Mouse (Mus musculus): ENCODE measurements around the gene Sod1. TPM values are rescaled to one million over a fixed set of nuclear protein-coding genes. Genes with fewer than 3 reads are reported as not detected.

Gene Sod1
- polyA plus RNA-seq (2015; fragmentation: Nextera tagmentation; extraction: Ambion mirVana), result 957 and 969 TPM in 2 replicates

DNA sequence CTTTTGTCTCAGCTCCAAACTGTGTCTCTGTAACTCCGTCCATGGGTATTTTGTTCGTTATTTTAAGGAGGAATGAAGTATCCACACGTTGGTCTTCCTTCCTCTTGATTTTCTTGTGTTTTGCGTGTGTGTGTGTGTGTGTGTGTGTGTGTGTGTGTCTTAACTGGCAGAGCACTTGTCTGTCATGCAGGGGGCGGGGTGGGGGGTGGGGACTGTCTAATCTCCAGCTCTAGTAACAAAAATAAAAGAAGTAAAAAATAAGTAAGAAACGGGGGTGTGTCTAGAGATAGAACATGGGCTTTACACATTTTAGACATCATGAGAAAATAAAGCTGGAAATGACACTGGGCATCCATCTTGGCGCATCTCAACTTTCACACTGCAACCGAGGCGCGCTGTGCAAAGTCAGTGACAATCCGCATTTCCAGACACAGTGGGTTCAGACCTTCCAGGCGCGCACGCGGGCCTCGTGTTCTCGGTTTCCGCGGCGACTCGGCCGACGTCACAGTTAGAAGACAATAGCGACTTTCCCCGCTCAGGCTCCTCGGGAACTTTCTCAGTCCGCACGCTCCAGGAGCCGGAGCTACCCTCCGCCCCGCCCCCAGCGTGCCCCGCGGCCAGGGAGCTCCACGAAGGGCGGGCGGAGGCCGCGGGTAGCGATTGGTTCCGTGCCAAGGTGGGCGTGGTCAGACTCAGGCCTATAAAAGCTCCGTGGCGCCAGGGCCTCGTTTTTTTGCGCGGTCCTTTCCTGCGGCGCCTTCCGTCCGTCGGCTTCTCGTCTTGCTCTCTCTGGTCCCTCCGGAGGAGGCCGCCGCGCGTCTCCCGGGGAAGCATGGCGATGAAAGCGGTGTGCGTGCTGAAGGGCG lies at the start of gene Sod1:
Gene Sod1, plus strand, starts transcription at position 729 of the 866 bp plus-strand sequence.
- H3K36me3 ChIP-seq, result peaks cover 14% of the 10 kb centered on the region
- WGBS, result under 1% methylated on average over 63 of the region's 63 CpGs

DNA sequence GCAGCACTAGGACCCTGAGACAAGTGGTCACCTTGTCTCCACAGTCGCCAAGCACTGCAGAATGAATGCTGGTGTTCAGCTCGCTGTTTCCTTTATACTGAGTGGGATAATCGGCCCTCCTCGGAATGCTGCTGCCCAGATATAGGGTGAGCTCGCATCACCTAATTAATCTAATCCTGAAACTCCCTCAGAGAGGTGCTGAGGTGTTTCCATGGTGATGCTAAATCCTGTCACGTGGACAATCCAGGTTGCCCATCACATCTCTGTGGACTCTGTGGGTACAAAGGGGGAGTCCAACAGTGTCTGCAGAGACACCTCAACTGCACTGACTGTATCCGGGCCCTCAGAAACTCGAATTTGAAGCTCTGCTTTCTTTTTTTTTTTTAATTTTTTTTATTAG lies 49.1 kb upstream of the Sod1 start:
- H3K27me3 ChIP-seq, result no peaks in the 10 kb centered on the region
- no peak overlapping the region for H3K4me2 ChIP-seq
- H3K9ac ChIP-seq, result no peak overlapping the region
- H3K4me1 ChIP-seq (replicated peaks), result peaks cover 9% of the 10 kb centered on the region
- H3K4me3 ChIP-seq, result no peak overlapping the region
- WGBS, result 39% methylated on average over 8 of the region's 8 CpGs
- H3K36me3 ChIP-seq, result no peaks in the 10 kb centered on the region
- no peak overlapping the region for H3K27ac ChIP-seq (replicated peaks)
- no peak for ATAC-seq (ENCODE audit: low FRiP score, low read depth)
- no peaks in the 10 kb centered on the region for H3K9me3 ChIP-seq

More for the DNA sequence above, at the start of gene Sod1:
- Histone ChIP-seq H3K4me3 (peak within 1 kb of the TSS; percentile 92), H3K4me2 (peak within 1 kb of the TSS; percentile 88), H3K9ac (peak within 1 kb of the TSS; percentile 90), H3K27me3 (no peaks in the 10 kb centered on the region), H3K4me1 (replicated peaks) (peaks cover 31% of the 10 kb centered on the region), H3K27ac (replicated peaks) (peak within 1 kb of the TSS; percentile 95), H3K9me3 (no peaks in the 10 kb centered on the region)
- ATAC-seq (ENCODE audit: low FRiP score, low read depth), result peak; percentile 95

DNA sequence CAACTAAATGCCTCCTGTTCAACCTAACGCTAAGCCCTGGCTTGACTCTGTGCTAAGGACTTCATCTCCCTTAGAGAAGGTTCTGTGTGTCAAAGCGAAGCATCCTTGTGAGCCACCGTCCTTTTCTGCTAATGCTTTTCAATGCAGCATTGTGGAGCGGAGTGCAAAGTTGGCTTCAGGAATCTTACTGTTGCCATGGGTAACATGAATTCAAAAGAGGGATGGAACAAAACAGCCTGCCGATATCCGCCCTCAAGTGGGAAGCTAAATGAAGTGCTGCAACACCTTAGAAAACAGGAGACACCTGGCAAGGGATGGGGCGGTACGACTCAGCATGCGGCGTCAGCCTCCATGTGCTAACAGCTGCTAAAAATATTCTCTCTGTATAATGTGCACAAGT lies 44.1 kb upstream of the Sod1 start:
- Histone ChIP-seq H3K4me2 (peak overlapping the region; percentile 31), H3K9ac (no peak overlapping the region), H3K27ac (replicated peaks) (no peak overlapping the region), H3K9me3 (no peaks in the 10 kb centered on the region), H3K4me3 (no peak overlapping the region), H3K4me1 (replicated peaks) (peaks cover 10% of the 10 kb centered on the region), H3K27me3 (no peaks in the 10 kb centered on the region), H3K36me3 (no peaks in the 10 kb centered on the region)
- WGBS, result 22% methylated on average over 10 of the region's 10 CpGs
- ATAC-seq (ENCODE audit: low FRiP score, low read depth), result peak; percentile 79

DNA sequence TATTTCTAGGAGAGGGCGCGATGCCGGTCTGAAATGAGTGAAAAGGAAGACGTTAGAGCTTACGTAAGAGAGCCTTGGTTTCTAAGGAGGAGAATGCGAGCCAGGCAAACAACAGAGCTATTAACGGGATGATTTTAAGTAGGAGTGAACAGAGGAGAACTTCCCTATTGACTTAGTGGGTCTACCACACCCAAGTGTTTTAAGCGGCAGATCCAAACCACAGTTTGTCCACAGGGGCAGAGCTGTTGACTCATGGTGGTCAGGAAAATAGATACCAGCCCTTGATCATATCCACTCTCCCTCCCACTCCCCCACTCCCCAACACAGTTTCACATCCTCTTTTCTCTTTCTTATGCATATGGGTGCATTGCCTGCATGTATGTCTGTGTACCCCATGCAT lies 43.1 kb upstream of the Sod1 start:
- Histone ChIP-seq H3K9me3 (no peaks in the 10 kb centered on the region), H3K4me2 (no peak overlapping the region), H3K9ac (no peak overlapping the region), H3K27me3 (no peaks in the 10 kb centered on the region), H3K4me3 (no peak overlapping the region), H3K36me3 (no peaks in the 10 kb centered on the region), H3K27ac (replicated peaks) (no peak overlapping the region), H3K4me1 (replicated peaks) (peaks cover 10% of the 10 kb centered on the region)
- no peak for ATAC-seq (ENCODE audit: low FRiP score, low read depth)
- 89% methylated on average over 8 of the region's 8 CpGs for WGBS

DNA sequence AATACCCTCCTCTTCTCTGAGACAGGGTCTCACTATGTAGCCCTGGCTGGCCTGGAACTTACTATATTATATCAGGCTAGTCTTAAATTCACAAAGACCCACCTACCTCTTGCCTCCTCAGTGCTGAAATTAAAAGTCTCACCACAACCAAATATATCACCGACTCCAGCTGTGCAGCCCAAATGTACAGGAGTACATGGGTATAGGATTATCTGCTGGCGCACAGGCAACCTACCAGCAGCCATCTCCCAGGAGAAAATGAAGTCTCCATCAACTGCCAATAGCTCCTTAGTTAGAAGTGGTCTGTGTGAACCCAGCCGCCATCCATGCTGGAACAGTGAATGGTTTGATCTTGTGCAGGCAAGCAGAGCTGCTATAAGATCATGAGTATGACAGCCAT lies 42.1 kb upstream of the Sod1 start:
- Histone ChIP-seq H3K27ac (replicated peaks) (no peak overlapping the region), H3K4me1 (replicated peaks) (peaks cover 10% of the 10 kb centered on the region), H3K4me3 (no peak overlapping the region), H3K4me2 (no peak overlapping the region), H3K27me3 (no peaks in the 10 kb centered on the region), H3K9me3 (no peaks in the 10 kb centered on the region), H3K9ac (no peak overlapping the region), H3K36me3 (no peaks in the 10 kb centered on the region)
- ATAC-seq (ENCODE audit: low FRiP score, low read depth), result no peak
- 96% methylated on average over 3 of the region's 3 CpGs for WGBS

DNA sequence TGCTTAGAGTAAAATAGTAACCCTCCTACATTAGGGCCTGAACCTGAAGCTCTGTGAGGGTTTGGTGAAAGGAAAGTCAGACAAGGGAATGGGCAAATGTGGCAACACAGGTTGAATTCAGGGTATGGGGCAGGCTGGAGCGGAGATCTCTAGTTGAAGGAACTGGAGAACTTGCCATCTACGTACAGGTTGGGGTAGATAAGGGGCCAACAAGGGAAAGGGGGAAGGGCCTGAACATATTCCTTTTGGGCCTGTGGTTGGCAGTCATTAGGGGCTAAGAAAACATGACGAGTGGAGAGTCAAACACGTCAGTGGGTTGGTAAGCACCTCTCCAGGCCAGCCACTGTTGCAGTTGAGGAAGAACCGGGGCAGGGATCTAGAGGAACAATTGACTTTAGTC lies 40.7 kb upstream of the Sod1 start:
- H3K4me1 ChIP-seq (replicated peaks), result peaks cover 10% of the 10 kb centered on the region
- H3K9ac ChIP-seq, result no peak overlapping the region
- H3K9me3 ChIP-seq, result no peaks in the 10 kb centered on the region
- H3K27ac ChIP-seq (replicated peaks), result no peak overlapping the region
- H3K36me3 ChIP-seq, result no peaks in the 10 kb centered on the region
- H3K4me3 ChIP-seq, result no peak overlapping the region
- ATAC-seq (ENCODE audit: low FRiP score, low read depth), result no peak
- no peak overlapping the region for H3K4me2 ChIP-seq
- no peaks in the 10 kb centered on the region for H3K27me3 ChIP-seq
- WGBS, result 90% methylated on average over 5 of the region's 5 CpGs

DNA sequence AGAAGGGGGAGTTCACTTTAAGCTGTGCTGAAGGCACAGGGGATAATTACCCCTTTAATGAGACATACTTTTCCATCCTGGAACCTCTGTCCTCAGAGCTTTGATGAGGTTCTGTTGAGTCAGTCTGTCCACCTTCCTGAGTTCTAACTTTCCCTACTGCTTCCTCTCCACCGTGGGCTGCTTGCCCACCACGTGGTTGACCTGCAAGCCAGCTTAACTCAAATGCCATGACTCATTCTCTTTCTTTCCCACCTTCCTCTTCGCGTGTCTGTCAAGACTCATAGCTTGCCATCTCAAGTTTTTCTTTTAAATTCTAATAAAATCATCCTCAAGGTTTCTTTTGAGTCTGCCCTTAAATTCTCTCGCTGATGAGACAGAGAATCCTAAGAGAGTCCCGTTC lies 39.6 kb upstream of the Sod1 start:
- Histone ChIP-seq H3K4me3 (no peak overlapping the region), H3K9me3 (no peaks in the 10 kb centered on the region), H3K27ac (replicated peaks) (no peak overlapping the region), H3K4me2 (no peak overlapping the region), H3K27me3 (no peaks in the 10 kb centered on the region), H3K9ac (no peak overlapping the region), H3K4me1 (replicated peaks) (peaks cover 9% of the 10 kb centered on the region), H3K36me3 (no peaks in the 10 kb centered on the region)
- no peak for ATAC-seq (ENCODE audit: low FRiP score, low read depth)
- 90% methylated on average over 6 of the region's 6 CpGs for WGBS

DNA sequence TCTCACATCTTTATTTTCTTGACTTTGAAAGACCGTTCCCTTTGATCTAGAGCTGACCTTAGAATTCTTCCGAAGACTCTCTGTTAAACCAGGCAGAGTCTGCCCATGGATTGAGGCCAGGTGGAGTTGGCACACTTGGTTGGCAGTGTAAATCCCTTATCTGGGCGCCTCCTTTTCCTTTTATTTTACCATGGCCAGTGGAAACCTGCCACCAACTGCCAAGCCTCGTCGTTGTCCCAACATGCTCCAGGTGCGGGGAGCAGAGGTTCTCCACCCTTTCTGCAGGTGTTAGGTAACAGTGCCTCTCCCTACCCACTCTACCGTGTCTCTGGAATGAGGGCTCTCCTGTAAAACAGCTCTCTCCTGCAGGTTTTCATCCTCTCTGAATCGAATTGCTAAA lies 38.9 kb upstream of the Sod1 start:
- no peak for ATAC-seq (ENCODE audit: low FRiP score, low read depth)
- H3K9me3 ChIP-seq, result no peaks in the 10 kb centered on the region
- 0 out of 2 replicates have a peak, but pooled peaks cover under 1% of the 10 kb centered on the region for H3K27me3 ChIP-seq
- H3K4me1 ChIP-seq (replicated peaks), result peaks cover 2% of the 10 kb centered on the region
- H3K4me2 ChIP-seq, result no peak overlapping the region
- H3K4me3 ChIP-seq, result no peak overlapping the region
- 89% methylated on average over 8 of the region's 8 CpGs for WGBS
- H3K36me3 ChIP-seq, result no peaks in the 10 kb centered on the region
- H3K9ac ChIP-seq, result no peak overlapping the region
- H3K27ac ChIP-seq (replicated peaks), result no peak overlapping the region

DNA sequence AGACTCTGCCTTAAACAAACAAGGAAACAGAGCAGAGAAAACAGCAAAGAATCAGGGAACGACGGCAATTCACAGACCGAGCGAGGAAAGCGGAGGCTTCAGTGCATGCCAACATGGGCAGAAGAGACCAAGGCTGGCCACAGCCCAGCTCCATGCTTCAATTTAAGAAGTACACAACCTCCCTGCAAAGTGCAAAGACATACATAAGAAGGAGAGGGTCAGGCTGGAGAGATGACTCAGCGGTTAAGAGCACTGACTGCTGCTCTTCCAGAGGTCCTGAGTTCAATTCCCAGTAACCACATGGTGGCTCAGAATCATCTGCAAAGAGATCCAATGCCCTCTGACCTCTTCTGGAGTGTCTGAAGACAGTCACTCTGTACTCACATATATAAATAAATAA lies 36.4 kb upstream of the Sod1 start:
- no peaks in the 10 kb centered on the region for H3K4me1 ChIP-seq (replicated peaks)
- H3K27ac ChIP-seq (replicated peaks), result no peak overlapping the region
- no peaks in the 10 kb centered on the region for H3K9me3 ChIP-seq
- 77% methylated on average over 6 of the region's 6 CpGs for WGBS
- no peak overlapping the region for H3K4me2 ChIP-seq
- H3K27me3 ChIP-seq, result 0 out of 2 replicates have a peak, but pooled peaks cover 2% of the 10 kb centered on the region
- H3K4me3 ChIP-seq, result no peak overlapping the region
- ATAC-seq (ENCODE audit: low FRiP score, low read depth), result no peak
- no peaks in the 10 kb centered on the region for H3K36me3 ChIP-seq
- no peak overlapping the region for H3K9ac ChIP-seq

DNA sequence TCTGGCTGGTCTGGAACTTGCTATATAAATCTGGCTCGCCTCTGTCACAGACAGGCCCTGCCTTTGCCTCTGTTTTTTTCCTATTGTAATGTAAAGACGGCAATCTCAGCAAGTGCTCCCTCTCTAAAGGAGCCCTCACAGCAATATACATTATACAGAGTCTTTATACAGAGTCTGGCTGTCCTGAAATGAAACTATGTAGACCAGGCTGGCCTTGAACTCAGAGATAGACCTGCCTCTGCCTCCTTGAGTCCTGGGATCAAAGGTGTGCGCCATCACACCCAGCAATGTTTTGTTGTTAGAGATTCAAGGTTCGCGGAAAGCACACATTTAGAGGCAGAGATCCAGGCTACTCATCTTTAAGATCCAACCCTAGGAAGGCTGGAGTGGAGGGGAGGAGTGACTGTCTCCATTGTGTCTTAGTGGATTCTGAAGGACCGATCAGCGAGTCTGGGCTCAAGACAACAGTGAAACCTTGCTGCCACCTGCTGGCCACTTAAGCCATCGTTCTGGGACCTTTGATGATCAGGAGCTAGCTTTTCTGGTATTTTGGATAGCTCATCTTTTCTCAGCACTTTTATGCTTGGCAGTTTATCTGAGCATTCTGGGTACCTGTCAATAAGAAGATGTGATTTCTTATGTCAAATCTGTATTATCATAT lies 34.5 kb upstream of the Sod1 start:
- 0 out of 2 replicates have a peak, but pooled peaks cover 2% of the 10 kb centered on the region for H3K27me3 ChIP-seq
- peak; percentile 68 for ATAC-seq (ENCODE audit: low FRiP score, low read depth)
- no peak overlapping the region for H3K4me2 ChIP-seq
- WGBS, result 41% methylated on average over 8 of the region's 8 CpGs
- no peak overlapping the region for H3K27ac ChIP-seq (replicated peaks)
- no peaks in the 10 kb centered on the region for H3K9me3 ChIP-seq
- H3K4me3 ChIP-seq, result no peak overlapping the region
- H3K4me1 ChIP-seq (replicated peaks), result no peaks in the 10 kb centered on the region
- H3K36me3 ChIP-seq, result no peaks in the 10 kb centered on the region
- no peak overlapping the region for H3K9ac ChIP-seq

DNA sequence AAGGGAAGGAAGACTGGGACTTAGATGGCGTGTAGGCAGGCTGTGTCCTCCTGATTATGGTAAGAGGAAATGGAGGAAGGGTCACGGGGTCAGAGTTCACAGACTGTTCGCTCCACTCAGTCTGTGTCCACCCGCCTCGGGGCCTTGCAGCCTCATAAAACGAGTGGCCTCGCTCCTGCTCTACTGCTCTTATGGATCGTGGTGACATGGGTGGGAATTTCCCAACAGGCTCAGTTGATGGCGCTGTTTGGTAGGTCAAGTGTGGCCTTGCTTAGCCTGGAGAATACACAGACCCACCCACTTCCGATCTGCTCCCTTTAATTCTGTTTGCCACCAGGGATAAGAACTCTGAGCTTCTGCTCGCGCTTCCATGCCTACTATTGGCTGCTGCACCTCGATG lies 33.1 kb upstream of the Sod1 start:
- no peaks in the 10 kb centered on the region for H3K9me3 ChIP-seq
- no peak overlapping the region for H3K4me3 ChIP-seq
- 0 out of 2 replicates have a peak, but pooled peaks cover 2% of the 10 kb centered on the region for H3K27me3 ChIP-seq
- H3K9ac ChIP-seq, result no peak overlapping the region
- no peaks in the 10 kb centered on the region for H3K4me1 ChIP-seq (replicated peaks)
- WGBS, result 40% methylated on average over 13 of the region's 13 CpGs
- peak; percentile 52; the same call in 1 of the 2 replicates for ATAC-seq (ENCODE audit: low FRiP score, low read depth)
- H3K27ac ChIP-seq (replicated peaks), result no peak overlapping the region
- no peaks in the 10 kb centered on the region for H3K36me3 ChIP-seq
- H3K4me2 ChIP-seq, result no peak overlapping the region

DNA sequence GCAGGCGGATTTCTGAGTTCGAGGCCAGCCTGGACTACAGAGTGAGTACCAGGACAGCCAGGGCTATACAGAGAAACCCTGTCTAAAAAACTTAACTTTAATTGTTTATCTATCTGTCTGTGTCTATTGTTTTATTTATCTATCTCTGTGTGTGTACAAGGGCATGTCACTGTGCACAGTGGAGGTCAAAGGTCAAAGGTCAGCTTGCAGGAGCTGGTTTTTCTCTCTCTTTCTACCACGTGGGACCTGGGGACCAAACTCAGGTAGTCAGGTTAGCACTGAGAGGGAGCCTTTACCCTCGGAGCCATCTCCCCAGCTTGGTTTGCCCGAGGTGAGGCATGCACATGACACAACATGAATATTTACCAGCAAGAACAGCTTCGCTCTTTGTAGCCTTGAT lies 29.3 kb upstream of the Sod1 start:
- WGBS, result 78% methylated on average over 6 of the region's 6 CpGs
- H3K4me2 ChIP-seq, result no peak overlapping the region
- 0 out of 2 replicates have a peak, but pooled peaks cover 2% of the 10 kb centered on the region for H3K27me3 ChIP-seq
- H3K9ac ChIP-seq, result no peak overlapping the region
- H3K27ac ChIP-seq (replicated peaks), result no peak overlapping the region
- no peaks in the 10 kb centered on the region for H3K36me3 ChIP-seq
- no peak overlapping the region for H3K4me3 ChIP-seq
- no peak for ATAC-seq (ENCODE audit: low FRiP score, low read depth)
- H3K9me3 ChIP-seq, result no peaks in the 10 kb centered on the region
- no peaks in the 10 kb centered on the region for H3K4me1 ChIP-seq (replicated peaks)
